Mouse (Mus musculus): Measurements from ENCODE around the gene Mgat4a.

- no peak for TF ChIP-seq GATA1 (IDR thresholded peaks at IDR 0.05; ENCODE audit: low read length)
- no peak for TF ChIP-seq TAL1 (IDR thresholded peaks at IDR 0.05; ENCODE audit: low read length)
These were observed 3.4 kb upstream of the Mgat4a start for GRCm38 (mm10) chr1:37544251-37544650.

Data from erythroblast, embryonic 14.5 days (primary cell).